Comparison of ENCODE assay signal across 10 mouse cellular contexts in the genomic region with DNA sequence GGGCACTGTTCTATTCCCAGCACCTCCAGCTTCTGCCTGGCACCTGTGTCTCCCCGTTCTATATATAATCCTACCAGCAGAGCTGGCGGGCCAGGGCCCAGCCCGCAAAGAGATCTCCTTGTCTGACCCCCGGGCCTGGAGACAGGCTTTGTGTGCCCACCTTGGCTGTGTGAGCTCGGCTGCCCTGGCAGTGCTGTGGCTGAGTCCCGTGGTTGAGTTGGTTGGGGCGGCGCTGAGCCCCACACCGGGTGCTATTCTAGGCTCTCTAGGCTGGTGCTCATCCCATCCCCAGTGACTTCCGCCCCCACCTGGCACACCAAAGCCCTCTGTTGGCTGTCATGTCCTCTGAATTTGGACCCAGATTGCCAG. TPM values are rescaled to one million over a fixed set of nuclear protein-coding genes. Genes with fewer than 3 reads are reported as not detected.
DNase-seq lines count a peak whose midpoint lies in the region; ATAC-seq and TF ChIP-seq lines count a peak whose summit lies in the region.
"Had no signal": no experiment of that assay in that cellular context is flagged by ENCODE, and none has a peak within 500 bp of the region (broad histone marks: within the 10 kb centered on the region; RNA-seq: fewer than 3 reads in every experiment).

No protein-coding gene starts in this region.

- peak overlapping the region; percentile 89 for H3K27ac ChIP-seq in kidney, adult 2 months (ENCODE audit: insufficient read depth, low read depth, low read length)
- H3K27ac ChIP-seq: hindbrain, embryonic 14.5 days; neural tube, embryonic 13.5 days had no signal

- WGBS in kidney, adult 2 months = 87% methylated on average over 10 of the region's 10 CpGs

- no peaks in the 10 kb centered on the region for H3K27me3 ChIP-seq in kidney, adult 2 months (replicated peaks; ENCODE audit: control insufficient read depth, insufficient read depth, low read length)
- H3K27me3 ChIP-seq: neural tube, embryonic 13.5 days had no signal

- H3K4me1 ChIP-seq in kidney, adult 2 months (ENCODE audit: control insufficient read depth, insufficient read depth, low read length) = peaks cover 27% of the 10 kb centered on the region

- no peak for ATAC-seq in megakaryocyte, adult 5-6 weeks (ENCODE audit: poor library complexity, severe bottlenecking)

- H3K4me3 ChIP-seq in kidney, adult 2 months (ENCODE audit: insufficient read depth, low read depth, low read length) = no peak overlapping the region
- H3K4me3 ChIP-seq: neural tube, embryonic 13.5 days had no signal

- H3K36me3 ChIP-seq in kidney, adult 2 months (ENCODE audit: control insufficient read depth, insufficient read depth, low read length) = no peaks in the 10 kb centered on the region

- no peak for TF ChIP-seq CTCF in kidney, adult 2 months (conservative IDR thresholded peaks at IDR 0.05; ENCODE audit: insufficient read depth, insufficient read length, low read depth, low read length)

- TF ChIP-seq POLR2A in kidney, adult 2 months (IDR thresholded peaks at IDR 0.05; ENCODE audit: low read depth, low read length) = no peak

- no peak for DNase-seq in kidney, adult 2 months
- no peak for DNase-seq in kidney, adult 8-10 months
- peak; percentile 27 for DNase-seq in T-cell, adult 2 months (ENCODE audit: low spot score)
- DNase-seq in cerebellum, adult 9-11 months = peak; percentile 63
- peak; percentile 58 for DNase-seq in heart, postnatal 4 days
- no peak for DNase-seq in layer of hippocampus, adult 9-10 months (ENCODE audit: low spot score)
- no peak for DNase-seq in spleen, adult 12 weeks (ENCODE audit: low spot score)

RNA-seq across cellular contexts. Expression of gene Ldhd, which starts 5.3 kb away (rescaled TPM):
- polyA plus RNA-seq in kidney, adult 2 months (2012; rRNA removed) = 336 and 441 TPM in 2 replicates
- total RNA-seq in heart, postnatal 4 days (2021) = 1 to 10 TPM; 2.7 to 3.8 TPM
- 0.05 TPM in 1 of 2 replicates, not detected in the other for total RNA-seq in megakaryocyte, adult 5-6 weeks (2015)
- 0.07 TPM in 1 of 2 replicates, not detected in the other for total RNA-seq in megakaryocyte, adult 5-6 weeks (2017)

RNA-seq across cellular contexts. Expression of gene Zfp1, which starts 18.4 kb away (rescaled TPM):
- polyA plus RNA-seq in kidney, adult 2 months (2012; rRNA removed) = 6.6 and 7.5 TPM in 2 replicates
- 10 to 100 TPM; 10.1 to 10.5 TPM for total RNA-seq in heart, postnatal 4 days (2021)
- 5.3 and 7.2 TPM in 2 replicates for total RNA-seq in megakaryocyte, adult 5-6 weeks (2015)
- total RNA-seq in megakaryocyte, adult 5-6 weeks (2017) = 8.3 and 10.9 TPM in 2 replicates

Comparison
In these comparisons a context has a peak if more than half of its experiments do, and no peak if none do; other contexts are left out.
1. DNase-seq: peak in T-cell, adult 2 months (single experiment), cerebellum, adult 9-11 months (single experiment) and heart, postnatal 4 days (single experiment); none in kidney, adult 2 months (single experiment), kidney, adult 8-10 months (0 of 2), layer of hippocampus, adult 9-10 months (single experiment) and spleen, adult 12 weeks (single experiment).